Mouse (Mus musculus) stomach, embryonic 14.5 days (tissue): ENCODE data around the gene Suds3. TPM values are rescaled to one million over a fixed set of nuclear protein-coding genes. Genes with fewer than 3 reads are reported as not detected.

Experiments used
- ATAC-seq: fragments of 200-750 bp; cut with Nextera tagmentation; 2 replicates; pipeline ENCODE4 v1.8.0; 2017; ENCODE audit warnings: low read depth, moderate TSS enrichment; ENCODE audit not compliant: insufficient number of reproducible peaks, insufficient read depth, low FRiP score
- H3K27ac ChIP-seq: fragments of 300-500 bp; sonication (generic); 2 replicates; pipeline ENCODE4 v1.5.1; 2014; ENCODE audit warnings: mild to moderate bottlenecking, low read length, moderate library complexity, mixed read lengths
- H3K27me3 ChIP-seq: fragments of 300-500 bp; sonication (generic); 2 replicates; pipeline ENCODE4 v1.6.1; 2014; ENCODE audit warnings: low read length, control low read depth, mixed read lengths; ENCODE audit not compliant: control insufficient read depth, insufficient read depth
- H3K36me3 ChIP-seq: fragments of 300-500 bp; sonication (generic); 2 replicates; pipeline ENCODE4 v1.6.1; 2014; ENCODE audit warnings: mild to moderate bottlenecking, control low read depth, low read length, moderate library complexity, mixed read lengths; ENCODE audit not compliant: control insufficient read depth, insufficient read depth
- H3K4me1 ChIP-seq: fragments of 300-500 bp; sonication (generic); 2 replicates; pipeline ENCODE4 v1.6.1; 2014; ENCODE audit warnings: low read length, control low read depth, mixed read lengths; ENCODE audit not compliant: control insufficient read depth, insufficient read depth
- H3K4me2 ChIP-seq: fragments of 300-500 bp; sonication (generic); replicated peaks from 2 replicates; pipeline ENCODE4 v1.6.1; 2014; ENCODE audit warnings: low read depth, low read length, control low read depth
- H3K4me3 ChIP-seq: fragments of 300-500 bp; sonication (generic); 2 replicates; pipeline ENCODE4 v1.5.1; 2014; ENCODE audit warnings: low read depth, low read length, control low read depth
- H3K9ac ChIP-seq: fragments of 300-500 bp; sonication (generic); replicated peaks from 2 replicates; pipeline ENCODE4 v1.6.1; 2014; ENCODE audit warnings: low read depth, mild to moderate bottlenecking, control low read depth, low read length, moderate library complexity, mixed read lengths
- H3K9me3 ChIP-seq: fragments of 300-500 bp; sonication (generic); 2 replicates; pipeline ENCODE4 v1.6.1; 2016; ENCODE audit warnings: low read depth, low read length, control low read depth; ENCODE audit not compliant: control insufficient read depth
- WGBS: fragments of 180-500 bp; shearing (Covaris S2); extraction: QIAGEN DNeasy Blood & Tissue Kit; methylation state at CpG from one replicate; pipeline ENCODE4 v1.1.7; 2014; 5-methylcytosine and 5-hydroxymethylcytosine counted together
- polyA plus RNA-seq: library from polyadenylated mRNA; unstranded; fragments of >200 nt; fragmentation: Nextera tagmentation; extraction: Ambion mirVana; gene quantifications from 2 replicates; pipeline ENCODE4 v1.2.1, GENCODE M21; 2014

Gene Suds3
- polyA plus RNA-seq, 1 experiment from 2014 or later = 41.0 TPM

DNA sequence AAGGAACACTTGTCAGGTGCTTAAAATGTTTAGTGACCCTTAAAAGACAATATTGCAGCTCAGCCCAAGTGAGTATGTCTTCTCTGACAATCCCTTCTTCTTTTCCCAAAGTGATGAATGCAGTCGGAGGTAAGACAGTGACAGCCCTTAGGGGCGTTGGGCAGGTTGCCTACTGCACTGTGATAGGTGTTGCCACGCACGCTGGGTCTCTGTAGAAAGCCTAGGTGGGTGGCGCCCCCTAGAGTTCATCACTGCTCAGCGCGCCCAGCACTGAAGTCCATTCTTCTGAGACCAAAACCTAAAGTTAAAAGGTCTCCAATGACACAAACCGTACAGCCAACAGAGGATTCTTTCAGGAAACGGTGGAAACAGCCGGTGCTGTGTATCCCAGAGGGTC is 46.4 kb downstream of the Suds3 start:
- no peaks in the 10 kb centered on the region for H3K27me3 ChIP-seq
- no peak overlapping the region for H3K4me2 ChIP-seq
- H3K36me3 ChIP-seq = no peaks in the 10 kb centered on the region
- H3K4me1 ChIP-seq = no peaks in the 10 kb centered on the region
- 17% methylated on average over 10 of the region's 10 CpGs for WGBS
- no peak for ATAC-seq
- H3K4me3 ChIP-seq = no peak overlapping the region
- no peaks in the 10 kb centered on the region for H3K9me3 ChIP-seq
- no peak overlapping the region for H3K27ac ChIP-seq
- H3K9ac ChIP-seq = no peak overlapping the region

DNA sequence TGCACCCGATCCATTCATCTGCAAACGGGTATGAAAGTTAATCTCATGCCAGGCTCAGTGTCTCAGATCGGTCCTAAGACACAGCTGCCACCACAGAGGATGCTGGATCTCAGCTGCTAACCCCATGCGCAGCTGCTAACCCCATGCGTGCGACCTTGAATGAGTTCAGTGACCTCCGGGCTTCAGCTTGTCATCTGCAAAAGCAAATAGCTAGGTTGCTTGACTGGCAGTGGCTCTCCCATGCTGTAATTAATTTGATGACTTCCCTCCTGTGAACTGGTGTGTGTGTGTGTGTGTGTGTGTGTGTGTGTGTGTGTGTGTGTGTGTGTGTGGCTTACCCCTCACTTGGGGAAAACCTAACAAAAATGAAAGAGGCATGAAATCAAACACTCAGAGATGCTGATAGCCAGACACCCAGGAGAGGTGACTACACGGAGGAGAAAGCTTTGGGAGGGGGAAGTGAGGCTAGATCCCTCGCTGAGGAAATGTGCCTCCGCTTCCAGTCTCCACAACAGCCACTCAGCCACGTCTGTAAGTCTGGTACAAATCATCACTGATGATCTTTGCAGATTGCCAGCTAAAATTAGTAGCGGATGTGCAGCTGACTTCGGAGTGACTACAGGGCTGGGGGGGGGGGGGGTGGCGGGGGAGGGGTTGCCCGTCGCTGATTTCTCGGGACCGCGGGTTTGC is 47.0 kb downstream of the Suds3 start:
- Histone ChIP-seq H3K4me3 (no peak overlapping the region), H3K9ac (no peak overlapping the region), H3K4me2 (no peak overlapping the region), H3K9me3 (no peaks in the 10 kb centered on the region), H3K4me1 (no peaks in the 10 kb centered on the region), H3K27me3 (no peaks in the 10 kb centered on the region), H3K36me3 (no peaks in the 10 kb centered on the region), H3K27ac (no peak overlapping the region)
- no peak for ATAC-seq
- WGBS = 22% methylated on average over 19 of the region's 19 CpGs

- no peak overlapping the region for H3K4me3 ChIP-seq
- no peak for ATAC-seq
- 77% methylated on average over 13 of the region's 13 CpGs for WGBS
These were observed 47.7 kb downstream of the Suds3 start for GRCm38 (mm10) chr5:117068181-117068580.

DNA sequence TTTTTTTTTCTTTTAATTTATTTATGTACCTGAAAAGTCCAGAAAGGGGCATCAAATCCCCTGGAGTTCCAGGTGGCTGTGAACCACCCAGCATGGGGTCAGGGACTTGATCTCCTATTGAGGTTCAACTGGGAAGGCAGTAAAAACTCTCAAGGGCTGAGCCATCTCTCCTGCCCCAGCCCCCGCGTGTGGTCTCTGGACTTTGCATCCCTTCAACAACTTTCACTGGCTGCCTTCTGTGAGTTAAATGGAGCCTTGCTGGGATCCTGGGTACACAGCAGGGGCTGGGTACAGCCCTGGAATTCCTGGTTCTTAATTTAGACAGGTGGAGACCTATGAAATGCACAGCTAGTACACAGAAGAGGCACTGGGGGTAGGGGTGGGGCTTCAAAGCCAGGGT is 54.7 kb downstream of the Suds3 start:
- Histone ChIP-seq H3K9ac (no peak overlapping the region), H3K4me1 (no peaks in the 10 kb centered on the region), H3K27me3 (no peaks in the 10 kb centered on the region), H3K27ac (no peak overlapping the region), H3K36me3 (no peaks in the 10 kb centered on the region), H3K4me3 (no peak overlapping the region), H3K9me3 (no peaks in the 10 kb centered on the region), H3K4me2 (no peak overlapping the region)
- no peak for ATAC-seq
- WGBS = 45% methylated on average over 2 of the region's 2 CpGs

More at GRCm38 (mm10) chr5:117068181-117068580, 47.7 kb downstream of the Suds3 start:
- H3K9me3 ChIP-seq = no peaks in the 10 kb centered on the region
- H3K9ac ChIP-seq = no peak overlapping the region
- no peak overlapping the region for H3K27ac ChIP-seq
- H3K27me3 ChIP-seq = no peaks in the 10 kb centered on the region
- H3K4me1 ChIP-seq = no peaks in the 10 kb centered on the region
- H3K36me3 ChIP-seq = no peaks in the 10 kb centered on the region
- H3K4me2 ChIP-seq = no peak overlapping the region

DNA sequence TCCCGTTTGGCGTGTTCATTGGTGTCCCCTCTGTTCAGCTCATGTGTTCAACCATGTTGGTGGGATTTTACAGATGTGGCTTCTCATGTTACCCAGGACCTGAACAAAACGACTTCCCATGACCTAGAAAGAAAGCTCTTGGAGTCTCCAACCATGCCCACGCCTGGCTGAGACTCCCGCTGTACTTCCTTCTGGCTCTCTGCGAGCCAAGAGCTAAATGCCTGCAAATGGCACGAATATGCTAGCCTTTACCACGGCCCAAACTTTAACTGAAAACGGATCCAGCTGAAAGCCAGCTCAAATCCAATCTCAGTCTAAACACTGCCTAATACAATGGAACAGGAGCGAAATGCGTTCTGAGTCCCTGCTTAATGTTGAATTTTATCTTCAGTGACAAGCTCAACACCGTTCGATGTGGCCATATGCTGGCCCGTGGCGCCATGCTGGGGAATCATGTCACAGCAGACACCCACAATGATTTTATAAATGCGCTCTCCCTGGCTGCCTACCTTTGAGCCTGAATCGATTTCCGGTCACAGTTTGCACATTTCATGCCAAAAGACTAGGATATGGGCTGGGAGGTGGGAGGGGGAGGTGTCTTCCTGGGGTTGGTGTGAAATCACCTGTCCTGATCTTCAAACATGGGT is 55.3 kb downstream of the Suds3 start:
- no peaks in the 10 kb centered on the region for H3K4me1 ChIP-seq
- no peak for ATAC-seq
- no peaks in the 10 kb centered on the region for H3K27me3 ChIP-seq
- no peak overlapping the region for H3K9ac ChIP-seq
- no peaks in the 10 kb centered on the region for H3K9me3 ChIP-seq
- no peak overlapping the region for H3K27ac ChIP-seq
- no peak overlapping the region for H3K4me3 ChIP-seq
- WGBS = 81% methylated on average over 18 of the region's 18 CpGs
- H3K36me3 ChIP-seq = no peaks in the 10 kb centered on the region
- H3K4me2 ChIP-seq = no peak overlapping the region

DNA sequence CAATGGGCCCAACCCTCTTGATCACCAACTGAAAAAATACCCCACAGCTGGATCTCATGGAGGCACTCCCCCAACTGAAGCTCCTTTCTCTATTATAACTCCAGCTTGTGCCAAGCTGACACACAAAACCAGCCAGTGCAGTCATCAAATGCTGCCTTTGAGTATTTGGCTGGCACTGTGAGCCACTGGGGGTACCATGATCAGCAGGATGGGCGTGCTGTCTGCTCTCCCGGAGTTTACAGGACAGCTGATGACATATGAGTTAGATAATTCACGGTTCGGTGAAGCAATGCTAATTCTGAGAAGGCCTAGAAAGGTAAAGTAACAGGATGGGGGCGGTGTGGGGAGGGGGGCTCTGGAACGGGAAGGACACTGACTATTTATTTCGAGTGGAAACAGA is 66.0 kb downstream of the Suds3 start:
- ATAC-seq = no peak
- WGBS = 78% methylated on average over 7 of the region's 7 CpGs

GRCm38 (mm10) chr5:117045101-117045500 is 70.8 kb downstream of the Suds3 start:
- 62% methylated on average over 10 of the region's 10 CpGs for WGBS
- no peak for ATAC-seq
- no peaks in the 10 kb centered on the region for H3K36me3 ChIP-seq
- H3K27me3 ChIP-seq = no peaks in the 10 kb centered on the region
- no peaks in the 10 kb centered on the region for H3K9me3 ChIP-seq
- no peaks in the 10 kb centered on the region for H3K4me1 ChIP-seq
- H3K4me3 ChIP-seq = no peak overlapping the region
- H3K27ac ChIP-seq = no peak overlapping the region
- no peak overlapping the region for H3K4me2 ChIP-seq
- H3K9ac ChIP-seq = no peak overlapping the region

More for the DNA sequence above, 66.0 kb downstream of the Suds3 start:
- Histone ChIP-seq H3K27me3 (no peaks in the 10 kb centered on the region), H3K4me3 (no peak overlapping the region), H3K27ac (no peak overlapping the region), H3K4me2 (no peak overlapping the region), H3K9ac (no peak overlapping the region), H3K4me1 (no peaks in the 10 kb centered on the region), H3K9me3 (no peaks in the 10 kb centered on the region), H3K36me3 (no peaks in the 10 kb centered on the region)

- Histone ChIP-seq H3K4me2 (no peak overlapping the region), H3K4me3 (no peak overlapping the region), H3K36me3 (no peaks in the 10 kb centered on the region), H3K27me3 (no peaks in the 10 kb centered on the region), H3K9ac (no peak overlapping the region), H3K9me3 (no peaks in the 10 kb centered on the region), H3K4me1 (no peaks in the 10 kb centered on the region), H3K27ac (no peak overlapping the region)
- 64% methylated on average over 11 of the region's 11 CpGs for WGBS
- ATAC-seq = no peak
These were observed 73.3 kb downstream of the Suds3 start for GRCm38 (mm10) chr5:117042661-117043060.
